Mouse (Mus musculus) induced T-regulatory cell, adult 2 months (primary cell): ENCODE measurements around the gene Slc25a34.

Source experiments
- DNase-seq: peaks from one replicate; pipeline ENCODE4 v3.0.0-alpha.2; 2012; ENCODE audit warnings: low read depth

Slc25a34 gene

GRCm38 (mm10) chr4:141623666-141624065, at the start of gene Slc25a34:
Gene Slc25a34, minus strand, starts transcription at chr4:141623821.
- no peak for DNase-seq

DNA sequence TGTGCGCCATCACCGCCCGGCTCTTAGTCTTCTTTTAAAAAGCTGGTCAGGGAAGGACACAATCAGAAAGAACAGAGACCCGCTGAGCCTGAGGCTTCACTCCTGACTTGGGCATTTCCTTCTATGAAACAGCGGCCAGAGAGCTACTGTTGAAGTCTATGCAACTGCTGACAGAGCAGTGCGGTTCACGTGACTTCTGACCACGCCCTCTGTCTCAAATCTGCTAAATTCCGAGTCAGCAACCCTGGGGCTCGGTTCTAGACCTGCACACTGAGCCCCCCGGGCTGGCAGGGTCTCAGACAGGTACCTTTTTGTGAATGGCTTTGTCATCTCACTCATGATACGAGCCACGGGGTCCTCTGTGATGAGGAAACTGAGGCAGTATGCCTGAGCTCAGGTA, 48.7 kb upstream of the Slc25a34 start:
- DNase-seq: no peak

DNA sequence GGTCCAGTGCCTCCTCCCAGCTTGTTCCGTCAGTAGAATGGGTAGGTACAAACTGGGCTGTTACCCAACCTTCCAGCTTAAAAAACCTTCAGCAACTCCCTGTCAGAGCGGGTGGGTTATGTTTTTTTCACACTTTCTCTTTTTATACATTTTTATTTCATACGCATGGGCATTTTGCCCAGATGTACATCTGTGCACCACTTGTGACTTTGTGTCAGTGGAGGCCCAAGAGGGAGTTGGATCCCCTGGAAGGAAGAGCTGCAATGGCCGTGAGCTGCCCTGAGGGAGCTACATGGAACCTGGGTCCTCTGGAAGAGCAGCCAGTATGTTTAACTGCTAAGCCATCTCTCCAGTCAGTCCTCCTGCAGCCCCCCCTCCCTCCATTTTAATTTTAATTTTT, 47.8 kb upstream of the Slc25a34 start:
- DNase-seq: no peak

DNA sequence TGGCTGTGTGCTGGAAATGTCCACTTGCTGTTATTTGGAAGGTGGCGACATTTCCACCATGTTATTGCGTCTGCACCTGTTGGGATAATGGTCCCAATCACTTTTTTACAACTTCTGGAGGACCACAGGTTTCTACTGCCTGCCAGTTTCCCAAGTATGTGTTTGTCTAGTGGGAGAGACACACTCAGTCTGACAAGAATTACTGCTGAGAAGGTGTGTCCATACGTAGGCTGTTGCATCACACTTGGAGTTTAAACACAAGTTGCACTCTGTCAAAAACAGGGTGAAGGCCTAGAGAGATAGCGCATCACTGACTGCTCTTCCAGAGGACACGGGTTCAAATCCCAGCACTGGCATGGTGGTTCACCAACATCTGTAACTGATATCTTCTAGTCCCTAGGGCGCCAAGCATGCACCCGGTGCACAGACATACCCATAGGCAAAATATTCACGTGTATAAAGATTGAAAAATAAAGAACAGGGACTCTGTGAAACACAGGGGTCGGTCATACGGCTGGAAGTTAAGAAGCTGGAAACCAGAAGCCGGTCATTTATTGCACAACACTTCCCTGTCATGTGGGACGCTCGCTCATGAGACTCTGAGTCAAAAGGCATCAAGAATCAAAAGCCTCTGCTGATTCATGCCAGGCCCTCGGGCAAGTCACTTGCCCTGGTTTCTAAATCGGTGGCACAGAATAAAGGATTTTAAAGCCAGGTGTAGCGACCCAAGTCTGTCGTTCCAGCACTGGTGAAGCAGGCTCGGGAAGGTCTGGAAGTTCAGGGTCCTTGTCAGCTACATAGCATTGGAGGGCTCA, 46.5 kb upstream of the Slc25a34 start:
- DNase-seq: no peak

GRCm38 (mm10) chr4:141664799-141665198, 41.2 kb upstream of the Slc25a34 start, which contains the start of gene Plekhm2:
Gene Plekhm2, minus strand, starts transcription at chr4:141664899.
- peak; percentile 14 for DNase-seq

- DNase-seq: peak; percentile 81
Measured at GRCm38 (mm10) chr4:141664011-141664745, 40.6 kb upstream of the Slc25a34 start.

- peak; percentile 36 for DNase-seq
Measured at GRCm38 (mm10) chr4:141663122-141663931, 39.7 kb upstream of the Slc25a34 start.

DNA sequence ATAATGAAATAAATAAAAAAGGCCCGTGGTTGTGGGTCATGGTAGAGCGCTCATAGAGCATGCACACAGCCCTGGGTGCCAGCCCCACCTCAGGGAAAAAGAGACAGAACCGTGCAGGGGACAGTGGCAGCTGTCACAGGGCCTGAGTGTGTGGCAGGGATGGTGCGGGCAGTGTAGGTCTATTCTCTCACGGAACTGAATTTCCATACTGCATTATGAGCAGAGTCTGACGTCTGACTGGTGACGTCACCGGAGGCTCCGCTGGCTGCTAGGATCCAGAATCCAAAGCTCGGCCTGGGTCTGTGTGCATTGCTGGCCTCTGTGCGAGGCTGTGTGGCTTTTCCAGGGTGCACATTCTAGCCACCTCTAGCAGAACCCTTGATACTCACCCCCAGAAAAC, 37.3 kb upstream of the Slc25a34 start:
- no peak for DNase-seq

DNA sequence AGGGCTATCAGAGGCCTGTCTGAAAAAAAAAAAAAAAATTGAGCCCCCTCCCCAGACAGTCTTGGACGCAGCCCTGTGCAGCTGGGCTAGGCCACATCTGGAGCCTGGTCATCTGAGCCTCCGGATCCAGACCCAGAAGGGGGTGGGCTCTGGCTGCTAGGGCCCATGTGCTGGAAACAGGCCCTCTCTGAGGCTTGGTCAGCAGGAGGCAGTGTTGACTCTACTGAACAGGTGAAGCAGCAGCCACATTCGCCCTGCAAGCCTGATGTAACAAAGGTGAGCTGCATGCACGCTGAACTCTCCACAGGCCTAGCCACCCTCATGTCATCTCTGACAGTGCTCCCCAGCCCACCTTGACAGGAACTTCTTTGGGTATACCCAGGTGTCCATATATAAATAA, 36.1 kb upstream of the Slc25a34 start:
- DNase-seq: peak; percentile 18

DNA sequence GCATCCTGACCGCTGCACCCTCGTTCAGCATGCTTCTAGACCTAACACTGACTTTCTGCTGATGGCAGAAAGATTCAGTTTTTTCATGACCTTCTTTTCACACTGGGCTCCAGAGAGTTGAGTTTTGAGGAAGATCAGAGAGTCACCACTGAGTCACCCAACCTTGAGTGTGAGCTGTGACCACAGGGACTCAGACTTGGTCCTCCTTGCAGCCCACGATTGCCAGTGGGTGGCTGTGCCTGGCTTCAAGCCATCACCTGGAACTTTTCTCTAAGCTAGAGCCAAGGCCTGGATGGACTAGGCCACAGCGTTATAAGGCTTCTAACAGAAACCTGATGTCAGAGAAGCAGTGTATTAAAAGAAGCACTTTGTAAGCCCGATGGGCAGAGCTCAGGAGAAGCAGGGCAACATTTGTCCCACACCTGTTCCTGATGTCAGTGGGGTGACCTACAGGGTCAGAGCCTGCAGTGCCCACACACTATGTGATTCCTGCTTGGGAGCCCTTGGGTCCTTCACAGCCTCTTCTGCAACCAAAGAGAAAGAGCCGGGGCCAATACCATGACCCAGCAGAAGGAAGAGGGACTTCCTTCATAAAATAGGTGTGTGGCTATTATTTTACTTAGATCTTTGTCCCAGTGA, 35.3 kb upstream of the Slc25a34 start:
- DNase-seq: no peak

- no peak for DNase-seq
Measured at GRCm38 (mm10) chr4:141656932-141657331, 33.3 kb upstream of the Slc25a34 start.

DNA sequence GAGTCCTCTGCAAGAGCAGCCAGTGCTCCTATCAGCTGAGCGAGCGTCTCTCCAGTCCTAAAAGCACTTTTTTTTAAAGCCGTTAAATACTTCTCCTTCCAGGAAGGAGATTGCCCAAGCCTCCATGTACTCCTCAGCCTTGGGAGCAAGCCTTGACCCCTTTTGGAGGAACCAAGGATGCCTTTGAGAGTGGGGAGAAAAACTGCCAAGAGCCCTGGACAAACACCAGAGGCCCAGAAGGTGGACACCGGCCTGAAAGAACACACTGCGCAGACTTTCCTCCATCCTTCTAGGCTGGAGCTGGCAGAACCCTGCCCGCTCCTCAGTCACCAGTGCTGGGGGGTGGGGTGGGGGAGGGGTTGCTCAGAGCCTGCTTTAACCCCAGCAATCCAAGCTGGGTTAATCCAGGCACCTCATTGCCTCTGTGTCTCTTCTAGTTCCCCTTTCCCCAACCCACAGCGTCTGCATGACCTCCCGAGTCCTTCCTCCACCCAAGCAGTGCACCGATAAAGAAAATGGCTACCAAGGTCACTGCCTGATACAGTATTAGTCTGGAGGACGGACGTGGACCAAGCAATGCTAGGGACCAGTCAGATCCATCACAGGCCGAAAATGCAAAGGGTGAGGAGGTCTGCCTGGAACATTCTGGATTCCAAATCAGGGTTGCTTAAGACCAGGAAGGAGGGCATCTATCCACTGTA, 32.4 kb upstream of the Slc25a34 start:
- no peak for DNase-seq

- DNase-seq: no peak
Measured at GRCm38 (mm10) chr4:141654509-141654908, 30.9 kb upstream of the Slc25a34 start.

- no peak for DNase-seq
Measured at GRCm38 (mm10) chr4:141653813-141654212, 30.2 kb upstream of the Slc25a34 start.

DNA sequence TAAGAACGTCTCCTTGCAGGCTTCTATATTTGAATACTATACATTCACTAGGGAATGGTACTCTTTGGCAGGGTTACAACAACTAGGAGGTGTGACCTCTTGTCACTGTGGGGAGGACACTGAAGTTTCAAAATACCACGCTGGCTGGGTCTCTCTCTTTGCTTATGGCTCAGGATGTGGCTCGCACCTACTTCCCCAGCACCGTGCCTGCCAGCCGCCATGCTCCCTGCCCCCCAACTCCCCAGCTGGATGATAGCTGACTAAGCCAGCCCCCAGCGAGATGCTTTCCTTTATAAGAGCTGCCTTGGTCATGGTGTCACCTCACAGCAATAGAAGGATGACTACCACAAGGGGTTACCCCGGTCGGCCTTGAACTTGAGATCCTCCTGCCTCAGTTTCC, 29.4 kb upstream of the Slc25a34 start:
- no peak for DNase-seq

DNA sequence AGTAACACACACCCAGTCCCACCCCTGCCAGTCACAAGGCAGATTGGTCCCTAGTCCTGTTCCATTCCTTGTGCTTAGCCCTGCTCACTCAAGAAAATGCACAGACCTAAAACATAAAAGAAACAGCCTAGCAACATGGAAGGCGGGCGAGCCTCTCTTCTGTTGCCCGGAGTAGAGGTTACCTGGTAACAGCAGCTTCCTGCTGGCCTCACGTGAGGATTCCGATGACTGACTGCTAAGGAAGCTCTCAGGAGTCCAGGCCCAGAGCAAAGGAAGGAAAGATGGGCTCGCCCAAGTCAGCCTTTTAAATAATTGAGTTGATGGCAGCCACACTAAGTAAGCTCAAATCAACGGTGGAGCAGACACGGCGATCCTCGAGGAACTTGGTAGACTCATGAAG, 28.3 kb upstream of the Slc25a34 start:
- DNase-seq: no peak

GRCm38 (mm10) chr4:141651286-141651685, 27.7 kb upstream of the Slc25a34 start:
- DNase-seq: no peak

DNA sequence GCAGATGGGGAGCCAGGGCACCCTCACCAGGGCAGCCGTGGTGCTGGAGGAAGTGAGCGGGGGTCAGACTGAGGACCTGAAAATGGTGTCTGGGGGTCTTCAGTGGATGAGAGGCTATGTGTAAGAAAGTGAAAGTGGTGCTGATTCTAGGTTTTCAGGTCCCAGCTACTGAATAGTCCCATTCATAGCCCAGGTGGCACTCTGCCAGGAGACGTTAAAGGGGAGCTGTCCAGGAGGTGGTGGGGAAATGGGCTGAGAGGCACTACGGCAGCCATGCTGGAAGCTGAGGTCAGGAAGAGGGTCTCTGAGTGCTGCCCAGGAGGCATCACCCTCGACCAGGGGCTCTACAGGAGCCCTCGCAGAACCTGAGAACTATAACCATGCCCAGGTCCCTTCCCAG, 25.6 kb upstream of the Slc25a34 start:
- DNase-seq: no peak

GRCm38 (mm10) chr4:141648262-141648661, 24.6 kb upstream of the Slc25a34 start:
- no peak for DNase-seq

GRCm38 (mm10) chr4:141647187-141647586, 23.6 kb upstream of the Slc25a34 start:
- DNase-seq: no peak

DNA sequence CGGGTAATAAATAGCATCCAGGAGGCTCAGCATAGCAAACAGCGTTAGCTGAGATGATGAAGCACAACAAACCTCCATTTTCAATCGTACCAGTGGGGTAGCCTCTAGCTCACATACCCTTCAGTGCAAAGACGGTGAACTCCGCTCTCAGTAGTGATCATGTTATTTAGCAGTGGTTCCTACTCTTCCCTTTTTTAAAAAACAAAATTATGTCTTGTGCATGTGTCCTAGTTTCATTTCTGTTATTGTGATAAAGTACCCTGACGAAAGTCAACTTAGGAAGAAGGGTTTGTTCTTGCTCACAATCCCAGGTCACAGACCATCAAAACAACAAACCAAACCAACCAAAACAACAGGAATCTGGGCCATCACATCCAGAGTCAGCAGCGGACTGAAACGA, 22.4 kb upstream of the Slc25a34 start:
- no peak for DNase-seq
